Mouse (Mus musculus): ENCODE measurements around the gene Kdf1. TPM values are rescaled to one million over a fixed set of nuclear protein-coding genes. Genes with fewer than 3 reads are reported as not detected.

Kdf1 gene
- polyA plus RNA-seq (2012) = not detected in 2 replicates

- Histone ChIP-seq H3K27me3 (ENCODE audit: control insufficient read depth) (peaks cover 46% of the 10 kb centered on the region), H3K36me3 (ENCODE audit: control insufficient read depth) (no peaks in the 10 kb centered on the region), H3K4me3 (replicated peaks) (peak within 1 kb of the TSS; percentile 52), H3K9me3 (ENCODE audit: control insufficient read depth, low read length) (no peaks in the 10 kb centered on the region; the same call in 1 of the 2 replicates), H3K4me1 (ENCODE audit: control insufficient read depth) (peaks cover 2% of the 10 kb centered on the region; the same call in 1 of the 2 replicates)
- no peak for TF ChIP-seq TAL1 (IDR thresholded peaks at IDR 0.05; ENCODE audit: low read length)
- TF ChIP-seq GATA1 (IDR thresholded peaks at IDR 0.05; ENCODE audit: low read length) = no peak
Observed at GRCm38 (mm10) chr4:133518601-133519368, at the start of gene Kdf1. Gene Kdf1, plus strand, starts transcription at chr4:133518963.

- H3K27me3 ChIP-seq (ENCODE audit: control insufficient read depth) = peaks cover 26% of the 10 kb centered on the region
- H3K36me3 ChIP-seq (ENCODE audit: control insufficient read depth) = no peaks in the 10 kb centered on the region
- no peak overlapping the region for H3K4me3 ChIP-seq (replicated peaks)
- TF ChIP-seq GATA1 (IDR thresholded peaks at IDR 0.05; ENCODE audit: low read length) (no peak), TAL1 (IDR thresholded peaks at IDR 0.05; ENCODE audit: low read length) (no peak)
- peaks cover 4% of the 10 kb centered on the region; the same call in 1 of the 2 replicates for H3K9me3 ChIP-seq (ENCODE audit: control insufficient read depth, low read length)
- H3K4me1 ChIP-seq (ENCODE audit: control insufficient read depth) = peaks cover 17% of the 10 kb centered on the region
Observed at GRCm38 (mm10) chr4:133469122-133469521, 49.6 kb upstream of the Kdf1 start.

GRCm38 (mm10) chr4:133471135-133471821, 47.5 kb upstream of the Kdf1 start:
- no peaks in the 10 kb centered on the region for H3K36me3 ChIP-seq (ENCODE audit: control insufficient read depth)
- peaks cover 29% of the 10 kb centered on the region for H3K27me3 ChIP-seq (ENCODE audit: control insufficient read depth)
- TF ChIP-seq TAL1 (IDR thresholded peaks at IDR 0.05; ENCODE audit: low read length) (no peak), GATA1 (IDR thresholded peaks at IDR 0.05; ENCODE audit: low read length) (no peak)
- H3K9me3 ChIP-seq (ENCODE audit: control insufficient read depth, low read length) = peaks cover 4% of the 10 kb centered on the region; the same call in 1 of the 2 replicates
- H3K4me3 ChIP-seq (replicated peaks) = no peak overlapping the region
- H3K4me1 ChIP-seq (ENCODE audit: control insufficient read depth) = peaks cover 17% of the 10 kb centered on the region

- Histone ChIP-seq H3K27me3 (ENCODE audit: control insufficient read depth) (peaks cover 42% of the 10 kb centered on the region), H3K4me1 (ENCODE audit: control insufficient read depth) (peaks cover 6% of the 10 kb centered on the region), H3K36me3 (ENCODE audit: control insufficient read depth) (no peaks in the 10 kb centered on the region), H3K4me3 (replicated peaks) (no peak overlapping the region), H3K9me3 (ENCODE audit: control insufficient read depth, low read length) (peaks cover 4% of the 10 kb centered on the region; the same call in 1 of the 2 replicates)
- TF ChIP-seq TAL1 (IDR thresholded peaks at IDR 0.05; ENCODE audit: low read length) (no peak), GATA1 (IDR thresholded peaks at IDR 0.05; ENCODE audit: low read length) (no peak)
Observed at GRCm38 (mm10) chr4:133473833-133474232, 44.9 kb upstream of the Kdf1 start.

- Histone ChIP-seq H3K4me3 (replicated peaks) (peak within 1 kb of the TSS; percentile 57), H3K27me3 (ENCODE audit: control insufficient read depth) (peaks cover 82% of the 10 kb centered on the region), H3K36me3 (ENCODE audit: control insufficient read depth) (no peaks in the 10 kb centered on the region), H3K9me3 (ENCODE audit: control insufficient read depth, low read length) (no peaks in the 10 kb centered on the region), H3K4me1 (ENCODE audit: control insufficient read depth) (peaks cover 19% of the 10 kb centered on the region)
- no peak for TF ChIP-seq TAL1 (IDR thresholded peaks at IDR 0.05; ENCODE audit: low read length)
- TF ChIP-seq GATA1 (IDR thresholded peaks at IDR 0.05; ENCODE audit: low read length) = no peak
Observed at GRCm38 (mm10) chr4:133479458-133480184, 39.1 kb upstream of the Kdf1 start, which contains the start of gene Tent5b. Gene Tent5b, plus strand, starts transcription at chr4:133480132.

- Histone ChIP-seq H3K27me3 (ENCODE audit: control insufficient read depth) (peaks cover 85% of the 10 kb centered on the region), H3K4me1 (ENCODE audit: control insufficient read depth) (peaks cover 19% of the 10 kb centered on the region)
Observed at GRCm38 (mm10) chr4:133480185-133480537, 38.6 kb upstream of the Kdf1 start.

GRCm38 (mm10) chr4:133480754-133481153, 38.0 kb upstream of the Kdf1 start:
- TF ChIP-seq GATA1 (IDR thresholded peaks at IDR 0.05; ENCODE audit: low read length) = no peak
- TF ChIP-seq TAL1 (IDR thresholded peaks at IDR 0.05; ENCODE audit: low read length) = no peak
- Histone ChIP-seq H3K27me3 (ENCODE audit: control insufficient read depth) (peaks cover 86% of the 10 kb centered on the region), H3K9me3 (ENCODE audit: control insufficient read depth, low read length) (no peaks in the 10 kb centered on the region), H3K36me3 (ENCODE audit: control insufficient read depth) (no peaks in the 10 kb centered on the region), H3K4me3 (replicated peaks) (no peak overlapping the region), H3K4me1 (ENCODE audit: control insufficient read depth) (peaks cover 19% of the 10 kb centered on the region)

More at GRCm38 (mm10) chr4:133480185-133480537, 38.6 kb upstream of the Kdf1 start:
- TF ChIP-seq TAL1 (IDR thresholded peaks at IDR 0.05; ENCODE audit: low read length) (no peak), GATA1 (IDR thresholded peaks at IDR 0.05; ENCODE audit: low read length) (no peak)
- H3K9me3 ChIP-seq (ENCODE audit: control insufficient read depth, low read length) = no peaks in the 10 kb centered on the region
- peak overlapping the region; percentile 57 for H3K4me3 ChIP-seq (replicated peaks)
- H3K36me3 ChIP-seq (ENCODE audit: control insufficient read depth) = no peaks in the 10 kb centered on the region

GRCm38 (mm10) chr4:133481488-133481887, 37.3 kb upstream of the Kdf1 start:
- TF ChIP-seq GATA1 (IDR thresholded peaks at IDR 0.05; ENCODE audit: low read length) (no peak), TAL1 (IDR thresholded peaks at IDR 0.05; ENCODE audit: low read length) (no peak)
- H3K9me3 ChIP-seq (ENCODE audit: control insufficient read depth, low read length) = no peaks in the 10 kb centered on the region
- H3K36me3 ChIP-seq (ENCODE audit: control insufficient read depth) = no peaks in the 10 kb centered on the region
- H3K4me1 ChIP-seq (ENCODE audit: control insufficient read depth) = peaks cover 19% of the 10 kb centered on the region
- H3K27me3 ChIP-seq (ENCODE audit: control insufficient read depth) = peaks cover 86% of the 10 kb centered on the region
- no peak overlapping the region for H3K4me3 ChIP-seq (replicated peaks)

Data from erythroblast, embryonic 14.5 days (primary cell).